Mouse (Mus musculus) megakaryocyte, embryonic 14.5 days (primary cell): ENCODE measurements around the gene Gm7030. TPM values are rescaled to one million over a fixed set of nuclear protein-coding genes. Genes with fewer than 3 reads are reported as not detected.
"Not testable (repeated sequence)": the region's sequence is repeated elsewhere in the genome, so short reads cannot be mapped to it uniquely, and the experiment has no call there.

Experiments
- H3K27me3 ChIP-seq: replicated peaks from 2 replicates; pipeline ENCODE3; 2012; ENCODE audit warnings: inconsistent platforms
- H3K36me3 ChIP-seq: replicated peaks from 2 replicates; pipeline ENCODE3; 2012; ENCODE audit warnings: low read length, inconsistent platforms, mixed read lengths
- H3K4me1 ChIP-seq: 2 replicates; pipeline ENCODE4 v1.6.1; 2012; ENCODE audit warnings: inconsistent platforms
- H3K4me3 ChIP-seq: replicated peaks from 2 replicates; pipeline ENCODE3; 2012; ENCODE audit warnings: moderate library complexity, mild to moderate bottlenecking, inconsistent platforms
- H3K9me3 ChIP-seq: 2 replicates; pipeline ENCODE4 v1.6.1; 2012; ENCODE audit warnings: inconsistent platforms
- FLI1 ChIP-seq: IDR thresholded peaks from 2 replicates; pipeline ENCODE4 v1.6.1; 2012; ENCODE audit warnings: low read length, inconsistent platforms, mixed read lengths
- GATA1 ChIP-seq: IDR thresholded peaks from 3 replicates; pipeline ENCODE4 v1.6.1; 2012; ENCODE audit warnings: mixed read lengths, low read length, inconsistent platforms, borderline replicate concordance
- polyA plus RNA-seq: library from polyadenylated mRNA; stranded (reverse); fragments of >175 nt; gene quantifications from 2 replicates; pipeline ENCODE4 v1.2.3, GENCODE M21; 2012; ENCODE audit warnings: low replicate concordance; ENCODE audit not compliant: insufficient read depth

The Gm7030 gene
- polyA plus RNA-seq, 1 experiment = 0.46 TPM

DNA sequence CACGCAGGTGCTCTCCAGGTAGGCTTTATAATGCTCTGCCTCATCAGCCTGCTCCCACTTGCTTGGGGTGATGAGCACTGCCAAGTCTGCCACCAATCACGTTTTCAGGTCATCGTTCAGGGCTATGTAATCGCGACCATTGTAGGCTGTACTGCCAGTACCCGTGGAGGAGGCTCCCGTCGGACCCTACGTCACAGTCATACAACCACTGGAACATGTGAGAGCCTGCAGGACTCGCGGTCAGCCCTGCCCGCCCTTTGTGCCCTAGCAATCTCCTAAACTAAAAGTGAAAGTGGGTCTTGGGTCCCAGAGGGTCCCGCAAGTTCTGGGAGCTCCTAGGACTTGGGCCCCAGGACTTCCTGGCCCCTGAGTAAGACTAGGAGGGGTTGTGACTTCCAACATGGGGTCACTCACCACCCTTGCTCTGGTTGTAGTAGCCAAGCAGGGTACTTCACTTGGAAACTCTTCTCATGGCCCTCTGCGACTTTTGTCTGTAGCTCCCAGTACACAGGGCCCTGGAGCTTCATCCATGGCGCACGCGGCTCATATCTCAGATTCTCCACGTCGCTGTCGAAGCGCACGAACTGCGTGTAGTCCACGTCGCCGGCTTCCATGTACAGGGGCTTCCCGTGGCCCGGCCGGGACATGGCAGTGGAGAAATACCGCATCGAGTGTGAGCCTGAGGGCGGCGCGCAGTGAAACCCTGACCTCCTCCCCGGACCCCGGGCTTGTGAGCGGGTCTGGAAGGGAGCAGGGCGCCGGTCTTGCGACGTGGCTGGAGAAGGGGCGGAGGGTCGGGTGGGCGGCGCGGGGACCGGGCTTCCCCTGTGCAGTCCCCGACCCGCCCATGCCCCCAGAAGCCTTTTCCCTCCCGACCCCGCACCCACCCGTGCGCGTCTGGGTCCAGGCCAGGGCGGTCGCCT lies 32.2 kb upstream of the Gm7030 start:
- TF ChIP-seq GATA1 (no peak), FLI1 (no peak)
- no peaks in the 10 kb centered on the region for H3K9me3 ChIP-seq
- H3K27me3 ChIP-seq = peaks cover 23% of the 10 kb centered on the region

DNA sequence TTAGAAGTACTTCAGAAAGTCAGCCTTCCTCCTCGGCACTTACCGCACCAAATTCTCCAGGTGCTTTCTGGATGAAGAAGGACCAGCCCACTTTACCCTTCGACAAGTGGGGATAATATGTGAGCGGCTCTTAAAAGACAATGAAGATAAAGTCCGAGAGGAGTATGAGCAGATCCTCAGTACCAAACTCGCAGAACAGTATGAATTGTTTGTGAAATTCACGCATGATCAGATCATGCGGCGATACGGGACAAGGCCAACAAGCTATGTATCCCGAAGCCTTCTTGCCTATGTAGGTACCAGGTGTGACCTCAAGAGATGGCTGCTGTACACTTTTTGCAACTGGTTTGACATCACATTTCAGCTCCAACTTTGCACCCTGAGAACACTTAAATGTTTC lies 29.0 kb upstream of the Gm7030 start:
- H3K4me3 ChIP-seq, H3K4me1 ChIP-seq, H3K36me3 ChIP-seq, H3K9me3 ChIP-seq: not testable (repeated sequence)
- H3K27me3 ChIP-seq = peaks cover 36% of the 10 kb centered on the region

More for the DNA sequence above, 32.2 kb upstream of the Gm7030 start:
- peak overlapping the region; percentile 80 for H3K4me3 ChIP-seq
- no peaks in the 10 kb centered on the region for H3K4me1 ChIP-seq
- H3K36me3 ChIP-seq = no peaks in the 10 kb centered on the region

DNA sequence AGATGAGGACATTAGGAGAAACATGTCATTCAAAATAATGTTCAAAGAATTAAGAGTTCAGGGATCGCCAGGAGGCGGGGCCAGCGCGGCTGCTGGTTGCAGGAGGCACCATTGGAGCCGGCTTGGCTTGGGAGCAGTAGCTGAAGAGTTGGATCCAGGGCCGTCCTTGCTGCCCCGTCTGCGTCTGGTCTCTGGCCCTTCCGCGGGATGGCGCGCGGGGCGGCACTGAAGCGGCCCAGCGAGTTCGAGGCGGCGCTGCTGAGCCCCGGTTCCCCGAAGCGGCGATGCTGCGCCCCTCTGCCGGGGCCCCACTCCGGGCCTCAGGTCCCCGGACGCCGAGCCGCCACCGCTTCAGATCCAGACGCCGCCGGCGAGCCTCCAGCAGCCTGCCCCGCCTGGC lies 28.6 kb upstream of the Gm7030 start:
- H3K4me1 ChIP-seq, H3K9me3 ChIP-seq, H3K36me3 ChIP-seq, H3K4me3 ChIP-seq: not testable (repeated sequence)
- peaks cover 36% of the 10 kb centered on the region for H3K27me3 ChIP-seq

DNA sequence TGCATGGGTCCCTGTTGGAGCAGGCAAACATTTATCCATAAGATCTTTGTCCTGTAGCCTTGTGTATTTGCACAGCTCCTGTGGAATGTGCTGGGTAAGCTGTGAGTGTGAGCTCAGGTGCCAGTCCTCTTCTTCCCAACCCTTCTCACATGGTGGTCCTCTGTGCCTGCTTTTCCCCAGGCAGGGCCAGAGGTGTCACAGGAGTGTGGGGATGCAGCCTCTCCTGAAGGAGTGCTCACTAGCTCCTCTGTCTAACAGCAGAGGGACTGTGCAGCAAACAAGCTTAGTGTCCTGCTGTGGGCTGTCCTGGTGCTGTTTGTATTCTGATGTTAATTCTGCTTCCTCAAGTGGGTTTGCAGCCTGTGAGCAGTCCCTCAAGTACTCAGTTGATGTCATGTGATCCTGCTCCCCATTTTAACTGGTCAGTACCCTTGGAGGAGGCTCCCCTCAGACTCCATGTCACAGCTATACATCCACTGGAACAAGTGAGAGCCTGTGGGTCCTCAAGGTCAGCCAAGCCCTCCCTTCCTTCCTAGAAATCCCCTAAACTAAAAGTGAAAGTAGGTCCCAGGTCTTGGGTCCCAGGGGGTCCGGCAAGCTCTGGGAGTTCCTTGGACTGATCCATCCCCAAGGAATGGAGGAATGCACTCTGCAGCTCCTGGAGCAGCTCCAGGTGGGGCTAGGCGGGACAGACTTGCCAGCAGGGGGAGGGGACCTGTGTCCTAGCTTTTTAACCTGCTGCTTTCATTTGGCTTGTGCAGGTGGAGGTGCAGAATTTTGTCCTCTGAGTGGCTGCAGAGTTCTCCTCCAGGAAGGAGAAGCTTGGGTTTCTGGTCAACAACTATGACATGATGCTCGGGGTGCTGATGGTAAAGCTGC lies 25.3 kb upstream of the Gm7030 start:
- Histone ChIP-seq H3K9me3 (no peaks in the 10 kb centered on the region), H3K4me3 (peak overlapping the region; percentile 35), H3K27me3 (peaks cover 27% of the 10 kb centered on the region), H3K36me3 (no peaks in the 10 kb centered on the region), H3K4me1 (peaks cover 9% of the 10 kb centered on the region)
- TF ChIP-seq FLI1 (no peak), GATA1 (no peak)

DNA sequence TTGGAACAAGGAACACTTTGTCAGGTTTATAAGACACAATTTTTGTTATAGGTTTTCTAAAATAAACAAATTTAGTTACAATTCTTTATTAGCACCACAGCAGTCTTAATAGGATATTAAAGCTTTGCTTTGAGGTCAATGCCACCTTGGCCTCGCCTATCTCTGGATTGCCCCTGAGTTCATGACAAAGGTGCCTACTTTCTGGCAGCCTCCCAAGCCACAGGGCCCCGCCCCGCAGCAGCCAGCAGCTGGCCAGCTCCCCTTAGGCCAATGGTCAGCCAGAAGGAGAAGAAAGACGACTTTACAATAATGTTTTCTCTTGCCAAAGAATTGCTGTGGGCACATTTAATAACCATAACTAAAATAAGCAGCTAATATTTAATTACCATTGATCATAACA lies 22.0 kb upstream of the Gm7030 start:
- H3K27me3 ChIP-seq = peaks cover 27% of the 10 kb centered on the region
- H3K36me3 ChIP-seq, H3K9me3 ChIP-seq, H3K4me1 ChIP-seq, H3K4me3 ChIP-seq: not testable (repeated sequence)

GRCm38 (mm10) chr17:36148468-36148867 lies 19.2 kb upstream of the Gm7030 start:
- peaks cover 25% of the 10 kb centered on the region for H3K27me3 ChIP-seq
- not testable (repeated sequence) for H3K4me1 ChIP-seq, H3K36me3 ChIP-seq, H3K4me3 ChIP-seq, H3K9me3 ChIP-seq

DNA sequence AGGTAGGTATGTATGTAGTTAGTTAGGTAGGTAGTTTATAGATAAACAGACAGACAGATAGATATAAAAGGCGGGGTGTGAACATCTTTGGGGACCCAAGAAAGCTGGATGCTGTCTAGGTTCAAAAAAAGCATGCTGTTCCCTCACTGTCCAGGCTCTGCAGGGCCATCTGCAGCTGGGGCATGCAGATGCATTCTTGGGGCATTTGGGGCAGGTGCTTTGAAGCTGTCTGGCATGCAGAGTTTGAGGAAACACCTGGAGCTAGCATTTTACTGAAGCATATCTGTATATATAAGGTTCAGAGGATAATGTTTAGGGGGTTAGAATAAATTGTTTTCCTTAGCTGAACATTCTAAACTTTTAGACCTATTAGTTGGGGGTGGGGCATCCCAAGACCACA lies 17.7 kb upstream of the Gm7030 start:
- H3K36me3 ChIP-seq, H3K4me1 ChIP-seq, H3K4me3 ChIP-seq, H3K9me3 ChIP-seq: not testable (repeated sequence)
- H3K27me3 ChIP-seq = peaks cover 21% of the 10 kb centered on the region

- H3K36me3 ChIP-seq, H3K4me1 ChIP-seq, H3K9me3 ChIP-seq: not testable (repeated sequence)
- peak overlapping the region; percentile 88 for H3K4me3 ChIP-seq
- peaks cover 21% of the 10 kb centered on the region for H3K27me3 ChIP-seq
These were observed 16.6 kb upstream of the Gm7030 start for GRCm38 (mm10) chr17:36145861-36146156.

GRCm38 (mm10) chr17:36145111-36145860 lies 16.1 kb upstream of the Gm7030 start:
- no peak for TF ChIP-seq FLI1
- no peak for TF ChIP-seq GATA1
- Histone ChIP-seq H3K27me3 (peaks cover 21% of the 10 kb centered on the region), H3K9me3 (no peaks in the 10 kb centered on the region), H3K4me1 (peaks cover 4% of the 10 kb centered on the region; the same call in 1 of the 2 replicates), H3K4me3 (peak overlapping the region; percentile 88), H3K36me3 (no peaks in the 10 kb centered on the region)

DNA sequence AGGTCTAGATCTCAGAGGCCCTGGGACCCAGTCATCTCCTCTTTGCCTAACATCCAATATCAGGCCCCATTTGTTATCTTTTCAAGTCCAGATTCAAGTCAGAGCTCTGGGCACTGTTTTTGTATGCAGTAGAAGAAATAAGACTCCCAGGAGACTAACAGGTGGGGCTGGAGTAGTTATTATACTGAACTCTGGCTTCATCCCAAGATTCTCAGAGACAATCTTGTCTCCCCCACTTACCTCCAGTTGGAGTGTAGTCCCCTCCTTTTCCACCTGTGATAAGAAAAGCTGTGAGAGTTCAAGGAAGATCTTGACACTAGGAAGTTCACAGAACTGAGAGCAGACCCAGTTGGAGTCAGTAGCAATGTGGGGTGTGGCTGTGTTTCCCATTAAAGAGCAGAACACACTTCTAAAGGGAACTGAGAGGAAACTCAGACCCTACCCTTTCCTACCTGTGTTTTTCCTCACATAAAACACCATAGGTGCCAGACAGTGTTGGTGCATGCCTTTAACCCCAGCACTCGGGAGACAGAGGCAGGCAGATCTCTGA lies 7.1 kb upstream of the Gm7030 start:
- not testable (repeated sequence) for H3K36me3 ChIP-seq

GRCm38 (mm10) chr17:36135421-36136231 lies 6.4 kb upstream of the Gm7030 start:
- H3K4me1 ChIP-seq, H3K4me3 ChIP-seq, H3K36me3 ChIP-seq, H3K9me3 ChIP-seq: not testable (repeated sequence)
- peaks cover 21% of the 10 kb centered on the region for H3K27me3 ChIP-seq

More for the DNA sequence above, 7.1 kb upstream of the Gm7030 start:
- not testable (repeated sequence) for H3K4me1 ChIP-seq, H3K9me3 ChIP-seq, H3K4me3 ChIP-seq
- peaks cover 21% of the 10 kb centered on the region for H3K27me3 ChIP-seq
